Mouse (Mus musculus): ENCODE results near the gene Arl14. TPM values are rescaled to one million over a fixed set of nuclear protein-coding genes. Genes with fewer than 3 reads are reported as not detected.

Gene Arl14
- polyA plus RNA-seq, 1 experiment: not detected

DNA sequence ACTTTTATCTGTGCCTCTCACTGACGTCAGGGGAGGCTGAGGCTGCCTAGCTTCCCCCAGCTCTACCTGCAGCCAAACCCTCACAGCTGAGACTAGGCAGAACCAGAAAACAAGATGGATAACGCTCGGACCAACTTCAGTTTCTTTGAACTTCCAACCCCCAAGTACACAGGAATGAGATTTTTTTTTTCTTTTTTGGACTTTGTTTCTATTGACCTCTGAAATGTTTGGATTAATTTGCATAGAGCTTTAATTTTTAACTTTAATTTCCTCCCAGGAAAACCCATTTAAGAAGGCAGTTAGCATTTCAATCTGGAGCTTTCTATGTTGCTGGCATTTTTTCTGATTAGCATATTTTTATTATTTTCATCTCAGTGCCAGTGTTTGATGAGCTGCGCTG, 36.2 kb upstream of the Arl14 start:
- 89% methylated on average over 4 of the region's 4 CpGs for WGBS
- Histone ChIP-seq H3K4me3 (replicated peaks; ENCODE audit: insufficient read depth, low read depth, low read length) (no peak overlapping the region), H3K4me1 (ENCODE audit: control insufficient read depth, insufficient read depth, low read length) (peaks cover 4% of the 10 kb centered on the region; the same call in 1 of the 2 replicates), H3K27ac (ENCODE audit: insufficient read depth, low read length) (no peak overlapping the region), H3K27me3 (ENCODE audit: control insufficient read depth, insufficient read depth, low read length) (no peaks in the 10 kb centered on the region)
- no peak for DNase-seq
- TF ChIP-seq CTCF (IDR thresholded peaks at IDR 0.05; ENCODE audit: borderline replicate concordance, insufficient read depth, low read depth, low read length) (no peak), POLR2A (IDR thresholded peaks at IDR 0.05; ENCODE audit: borderline replicate concordance, insufficient read depth, low read length) (no peak)

DNA sequence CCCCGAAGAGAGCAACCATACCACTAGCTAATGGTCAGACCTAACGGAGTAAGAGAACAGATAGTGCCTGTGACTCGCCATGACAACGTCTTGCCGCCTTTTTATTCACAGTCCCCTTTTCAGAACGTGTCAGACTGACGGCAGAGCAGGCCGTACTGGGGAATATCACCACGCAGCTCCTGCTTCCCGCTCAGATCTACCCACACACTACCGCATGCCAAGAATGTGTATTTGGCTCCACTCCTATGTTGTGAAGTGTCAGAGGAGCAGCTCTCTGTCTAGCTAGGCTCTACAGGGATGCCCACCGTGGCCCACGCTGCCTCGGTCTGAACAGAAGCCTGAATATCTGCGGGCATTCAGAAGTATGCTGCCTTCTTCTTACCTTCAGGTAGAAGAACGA, 35.6 kb upstream of the Arl14 start:
- WGBS: 21% methylated on average over 16 of the region's 16 CpGs
- Histone ChIP-seq H3K27ac (ENCODE audit: insufficient read depth, low read length) (no peak overlapping the region), H3K27me3 (ENCODE audit: control insufficient read depth, insufficient read depth, low read length) (no peaks in the 10 kb centered on the region), H3K4me1 (ENCODE audit: control insufficient read depth, insufficient read depth, low read length) (peaks cover 4% of the 10 kb centered on the region; the same call in 1 of the 2 replicates), H3K4me3 (replicated peaks; ENCODE audit: insufficient read depth, low read depth, low read length) (no peak overlapping the region)
- peak in 1 of 2 experiments; percentile 22 for DNase-seq
- TF ChIP-seq CTCF (IDR thresholded peaks at IDR 0.05; ENCODE audit: borderline replicate concordance, insufficient read depth, low read depth, low read length) (no peak), POLR2A (IDR thresholded peaks at IDR 0.05; ENCODE audit: borderline replicate concordance, insufficient read depth, low read length) (no peak)

DNA sequence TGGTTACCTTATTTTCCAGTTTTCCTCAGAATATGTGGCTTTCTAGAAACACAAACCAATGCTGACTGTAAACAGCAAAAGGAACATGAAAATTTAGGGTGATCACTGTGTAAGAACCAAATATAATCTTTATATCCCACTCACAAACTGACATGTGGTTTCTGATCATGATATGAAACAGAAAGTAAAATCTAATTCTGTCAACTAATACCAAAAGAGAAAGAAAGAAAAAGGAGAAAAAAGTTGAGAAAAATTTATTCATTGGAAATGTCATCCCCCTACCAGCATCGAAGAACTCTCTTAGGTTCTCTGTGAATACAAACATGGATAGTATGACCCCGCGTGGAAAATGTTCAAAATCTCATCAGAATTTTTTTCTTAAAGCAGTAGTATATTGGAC, 29.2 kb upstream of the Arl14 start:
- TF ChIP-seq CTCF (IDR thresholded peaks at IDR 0.05; ENCODE audit: borderline replicate concordance, insufficient read depth, low read depth, low read length) (no peak), POLR2A (IDR thresholded peaks at IDR 0.05; ENCODE audit: borderline replicate concordance, insufficient read depth, low read length) (no peak)
- WGBS: 94% methylated on average over 3 of the region's 3 CpGs
- no peak overlapping the region for H3K4me3 ChIP-seq (replicated peaks; ENCODE audit: insufficient read depth, low read depth, low read length)

GRCm38 (mm10) chr3:69194496-69194895, 27.7 kb upstream of the Arl14 start:
- TF ChIP-seq CTCF (IDR thresholded peaks at IDR 0.05; ENCODE audit: borderline replicate concordance, insufficient read depth, low read depth, low read length) (no peak), POLR2A (IDR thresholded peaks at IDR 0.05; ENCODE audit: borderline replicate concordance, insufficient read depth, low read length) (no peak)
- no peak for DNase-seq
- H3K4me3 ChIP-seq (replicated peaks; ENCODE audit: insufficient read depth, low read depth, low read length): no peak overlapping the region
- 75% methylated on average over 9 of the region's 9 CpGs for WGBS
- H3K27me3 ChIP-seq (ENCODE audit: control insufficient read depth, insufficient read depth, low read length): no peaks in the 10 kb centered on the region
- no peaks in the 10 kb centered on the region for H3K4me1 ChIP-seq (ENCODE audit: control insufficient read depth, insufficient read depth, low read length)
- H3K27ac ChIP-seq (ENCODE audit: insufficient read depth, low read length): no peak overlapping the region

More for the DNA sequence above, 29.2 kb upstream of the Arl14 start:
- no peaks in the 10 kb centered on the region for H3K27me3 ChIP-seq (ENCODE audit: control insufficient read depth, insufficient read depth, low read length)
- H3K4me1 ChIP-seq (ENCODE audit: control insufficient read depth, insufficient read depth, low read length): no peaks in the 10 kb centered on the region
- no peak for DNase-seq
- H3K27ac ChIP-seq (ENCODE audit: insufficient read depth, low read length): no peak overlapping the region

GRCm38 (mm10) chr3:69195251-69195650, 27.0 kb upstream of the Arl14 start:
- DNase-seq: no peak
- no peak overlapping the region for H3K27ac ChIP-seq (ENCODE audit: insufficient read depth, low read length)
- no peaks in the 10 kb centered on the region for H3K27me3 ChIP-seq (ENCODE audit: control insufficient read depth, insufficient read depth, low read length)
- 72% methylated on average over 8 of the region's 8 CpGs for WGBS
- no peak overlapping the region for H3K4me3 ChIP-seq (replicated peaks; ENCODE audit: insufficient read depth, low read depth, low read length)
- no peak for TF ChIP-seq CTCF (IDR thresholded peaks at IDR 0.05; ENCODE audit: borderline replicate concordance, insufficient read depth, low read depth, low read length)
- TF ChIP-seq POLR2A (IDR thresholded peaks at IDR 0.05; ENCODE audit: borderline replicate concordance, insufficient read depth, low read length): no peak
- no peaks in the 10 kb centered on the region for H3K4me1 ChIP-seq (ENCODE audit: control insufficient read depth, insufficient read depth, low read length)

- H3K27ac ChIP-seq (ENCODE audit: insufficient read depth, low read length): no peak overlapping the region
- TF ChIP-seq CTCF (IDR thresholded peaks at IDR 0.05; ENCODE audit: borderline replicate concordance, insufficient read depth, low read depth, low read length): no peak
- no peak for TF ChIP-seq POLR2A (IDR thresholded peaks at IDR 0.05; ENCODE audit: borderline replicate concordance, insufficient read depth, low read length)
- no peaks in the 10 kb centered on the region for H3K27me3 ChIP-seq (ENCODE audit: control insufficient read depth, insufficient read depth, low read length)
- no peak for DNase-seq
- no peak overlapping the region for H3K4me3 ChIP-seq (replicated peaks; ENCODE audit: insufficient read depth, low read depth, low read length)
- H3K4me1 ChIP-seq (ENCODE audit: control insufficient read depth, insufficient read depth, low read length): no peaks in the 10 kb centered on the region
- WGBS: 59% methylated on average over 2 of the region's 2 CpGs
Measured at GRCm38 (mm10) chr3:69198098-69198497, 24.1 kb upstream of the Arl14 start.

- Histone ChIP-seq H3K4me3 (replicated peaks; ENCODE audit: insufficient read depth, low read depth, low read length) (no peak overlapping the region), H3K27me3 (ENCODE audit: control insufficient read depth, insufficient read depth, low read length) (no peaks in the 10 kb centered on the region), H3K27ac (ENCODE audit: insufficient read depth, low read length) (no peak overlapping the region), H3K4me1 (ENCODE audit: control insufficient read depth, insufficient read depth, low read length) (no peaks in the 10 kb centered on the region)
- no peak for TF ChIP-seq CTCF (IDR thresholded peaks at IDR 0.05; ENCODE audit: borderline replicate concordance, insufficient read depth, low read depth, low read length)
- no peak for TF ChIP-seq POLR2A (IDR thresholded peaks at IDR 0.05; ENCODE audit: borderline replicate concordance, insufficient read depth, low read length)
- 48% methylated on average over 1 of the region's 1 CpGs for WGBS
- DNase-seq: no peak
Measured at GRCm38 (mm10) chr3:69200251-69200650, 22.0 kb upstream of the Arl14 start.

- Histone ChIP-seq H3K27me3 (ENCODE audit: control insufficient read depth, insufficient read depth, low read length) (no peaks in the 10 kb centered on the region), H3K4me1 (ENCODE audit: control insufficient read depth, insufficient read depth, low read length) (no peaks in the 10 kb centered on the region), H3K27ac (ENCODE audit: insufficient read depth, low read length) (no peak overlapping the region), H3K4me3 (replicated peaks; ENCODE audit: insufficient read depth, low read depth, low read length) (no peak overlapping the region)
- TF ChIP-seq CTCF (IDR thresholded peaks at IDR 0.05; ENCODE audit: borderline replicate concordance, insufficient read depth, low read depth, low read length) (no peak), POLR2A (IDR thresholded peaks at IDR 0.05; ENCODE audit: borderline replicate concordance, insufficient read depth, low read length) (no peak)
- WGBS: 77% methylated on average over 2 of the region's 2 CpGs
- no peak for DNase-seq
Measured at GRCm38 (mm10) chr3:69201206-69201605, 21.0 kb upstream of the Arl14 start.

All from cerebellum, adult 2 months (tissue).